Mouse (Mus musculus): ENCODE data around the gene Fancl. TPM values are rescaled to one million over a fixed set of nuclear protein-coding genes. Genes with fewer than 3 reads are reported as not detected.

The Fancl gene
- polyA plus RNA-seq, 1 experiment from 2014 or later, result 29.0 TPM

GRCm38 (mm10) chr11:26395561-26395960 is 9.6 kb downstream of the Fancl start:
- Histone ChIP-seq H3K9me3 (ENCODE audit: control insufficient read depth, low read length) (no peaks in the 10 kb centered on the region), H3K9ac (ENCODE audit: low read length) (no peak overlapping the region), H3K4me2 (ENCODE audit: low read length) (no peak overlapping the region), H3K4me1 (replicated peaks; ENCODE audit: control insufficient read depth, insufficient read depth, low read length) (no peaks in the 10 kb centered on the region), H3K27me3 (replicated peaks; ENCODE audit: control insufficient read depth, insufficient read depth, low read length) (no peaks in the 10 kb centered on the region), H3K4me3 (ENCODE audit: low read depth, low read length) (no peak overlapping the region), H3K36me3 (ENCODE audit: control insufficient read depth, insufficient read depth, low read length) (0 out of 2 replicates have a peak, but pooled peaks cover 3% of the 10 kb centered on the region), H3K27ac (ENCODE audit: low read depth) (no peak overlapping the region)
- no peak for DNase-seq (ENCODE audit: low spot score)
- WGBS, result 57% methylated on average over 3 of the region's 3 CpGs
- ATAC-seq (replicated peaks; ENCODE audit: low FRiP score, low TSS enrichment, low read depth), result no peak

- Histone ChIP-seq H3K27ac (ENCODE audit: low read depth) (no peak overlapping the region), H3K36me3 (ENCODE audit: control insufficient read depth, insufficient read depth, low read length) (no peaks in the 10 kb centered on the region), H3K4me1 (replicated peaks; ENCODE audit: control insufficient read depth, insufficient read depth, low read length) (no peaks in the 10 kb centered on the region), H3K4me3 (ENCODE audit: low read depth, low read length) (no peak overlapping the region), H3K9me3 (ENCODE audit: control insufficient read depth, low read length) (no peaks in the 10 kb centered on the region), H3K4me2 (ENCODE audit: low read length) (no peak overlapping the region), H3K27me3 (replicated peaks; ENCODE audit: control insufficient read depth, insufficient read depth, low read length) (no peaks in the 10 kb centered on the region), H3K9ac (ENCODE audit: low read length) (no peak overlapping the region)
- ATAC-seq (replicated peaks; ENCODE audit: low FRiP score, low TSS enrichment, low read depth), result no peak
- no peak for DNase-seq (ENCODE audit: low spot score)
- 94% methylated on average over 3 of the region's 3 CpGs for WGBS
These were observed 27.0 kb downstream of the Fancl start for GRCm38 (mm10) chr11:26412972-26413371.

GRCm38 (mm10) chr11:26421472-26421871 is 35.5 kb downstream of the Fancl start:
- Histone ChIP-seq H3K4me1 (replicated peaks; ENCODE audit: control insufficient read depth, insufficient read depth, low read length) (no peaks in the 10 kb centered on the region; the same call in 1 of the 2 replicates), H3K4me2 (ENCODE audit: low read length) (no peak overlapping the region), H3K9ac (ENCODE audit: low read length) (no peak overlapping the region), H3K9me3 (ENCODE audit: control insufficient read depth, low read length) (no peaks in the 10 kb centered on the region), H3K36me3 (ENCODE audit: control insufficient read depth, insufficient read depth, low read length) (0 out of 2 replicates have a peak, but pooled peaks cover 6% of the 10 kb centered on the region), H3K4me3 (ENCODE audit: low read depth, low read length) (no peak overlapping the region), H3K27ac (ENCODE audit: low read depth) (no peak overlapping the region), H3K27me3 (replicated peaks; ENCODE audit: control insufficient read depth, insufficient read depth, low read length) (no peaks in the 10 kb centered on the region)
- DNase-seq (ENCODE audit: low spot score) (no peak), ATAC-seq (replicated peaks; ENCODE audit: low FRiP score, low TSS enrichment, low read depth) (no peak)
- WGBS, result 41% methylated on average over 2 of the region's 2 CpGs

DNA sequence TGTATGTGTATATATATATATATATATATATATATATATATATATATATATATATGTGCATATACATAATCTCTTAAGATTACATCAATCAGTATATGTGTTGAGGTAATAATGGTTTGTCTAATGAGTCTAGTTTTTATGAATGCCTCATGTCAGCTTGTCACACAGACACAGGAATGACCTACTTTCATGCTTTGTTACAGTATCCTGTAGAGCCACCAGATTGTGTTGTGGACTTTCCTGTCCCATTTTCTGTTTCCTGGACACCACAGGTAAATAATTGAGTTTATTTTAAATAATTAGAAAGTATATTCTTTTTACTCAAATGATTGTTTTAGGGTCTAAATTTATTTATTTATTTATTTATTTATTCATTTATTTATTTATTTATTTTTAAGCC is 48.3 kb downstream of the Fancl start:
- ATAC-seq (replicated peaks; ENCODE audit: low FRiP score, low TSS enrichment, low read depth) (no peak), DNase-seq (ENCODE audit: low spot score) (no peak)
- Histone ChIP-seq H3K27ac (ENCODE audit: low read depth) (no peak overlapping the region), H3K27me3 (replicated peaks; ENCODE audit: control insufficient read depth, insufficient read depth, low read length) (no peaks in the 10 kb centered on the region), H3K4me3 (ENCODE audit: low read depth, low read length) (no peak overlapping the region), H3K4me2 (ENCODE audit: low read length) (no peak overlapping the region), H3K36me3 (ENCODE audit: control insufficient read depth, insufficient read depth, low read length) (no peaks in the 10 kb centered on the region), H3K9me3 (ENCODE audit: control insufficient read depth, low read length) (no peaks in the 10 kb centered on the region), H3K4me1 (replicated peaks; ENCODE audit: control insufficient read depth, insufficient read depth, low read length) (no peaks in the 10 kb centered on the region), H3K9ac (ENCODE audit: low read length) (no peak overlapping the region)

DNA sequence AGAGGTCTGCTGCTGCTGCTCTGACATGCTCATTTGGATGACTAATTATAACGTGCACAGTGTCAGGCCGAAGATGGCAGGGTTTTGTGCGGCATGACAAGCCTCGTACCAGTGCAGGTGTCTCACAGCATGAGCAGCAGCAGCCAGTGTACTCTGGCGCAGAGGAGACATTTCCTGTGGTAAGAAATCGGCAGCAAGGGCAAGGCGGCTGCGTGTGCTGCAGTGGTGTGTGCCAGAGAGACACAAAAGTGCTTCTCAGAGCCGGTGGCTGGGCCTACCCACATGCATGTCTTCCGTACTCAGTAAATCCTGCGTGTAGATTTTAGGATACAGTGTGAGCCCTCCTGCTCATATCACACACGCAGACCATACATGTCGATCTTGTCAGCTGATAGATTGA is 51.9 kb downstream of the Fancl start:
- Histone ChIP-seq H3K9ac (ENCODE audit: low read length) (no peak overlapping the region), H3K9me3 (ENCODE audit: control insufficient read depth, low read length) (no peaks in the 10 kb centered on the region), H3K4me2 (ENCODE audit: low read length) (no peak overlapping the region), H3K4me1 (replicated peaks; ENCODE audit: control insufficient read depth, insufficient read depth, low read length) (no peaks in the 10 kb centered on the region), H3K36me3 (ENCODE audit: control insufficient read depth, insufficient read depth, low read length) (no peaks in the 10 kb centered on the region), H3K27me3 (replicated peaks; ENCODE audit: control insufficient read depth, insufficient read depth, low read length) (no peaks in the 10 kb centered on the region), H3K4me3 (ENCODE audit: low read depth, low read length) (no peak overlapping the region), H3K27ac (ENCODE audit: low read depth) (no peak overlapping the region)
- ATAC-seq (replicated peaks; ENCODE audit: low FRiP score, low TSS enrichment, low read depth) (no peak), DNase-seq (ENCODE audit: low spot score) (no peak)
- 84% methylated on average over 13 of the region's 13 CpGs for WGBS

DNA sequence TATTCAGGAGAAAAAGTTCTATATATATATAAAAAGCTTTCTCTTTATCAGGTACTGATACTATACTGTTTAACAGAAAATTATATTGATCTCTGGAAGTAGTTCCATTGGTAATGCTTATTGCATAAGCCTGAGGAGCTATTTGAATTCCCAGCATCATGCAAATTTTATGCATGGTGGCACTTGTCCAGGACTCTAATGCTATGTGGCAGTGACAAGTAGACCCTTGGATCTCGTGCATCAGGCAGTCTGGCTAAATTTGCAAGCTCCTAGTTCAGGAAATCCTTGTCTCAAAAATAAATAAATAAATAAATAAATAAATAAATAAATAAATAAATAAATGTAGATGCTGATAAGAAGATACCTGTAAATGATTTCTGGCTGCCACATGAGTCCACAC is 55.2 kb downstream of the Fancl start:
- no peak for ATAC-seq (replicated peaks; ENCODE audit: low FRiP score, low TSS enrichment, low read depth)
- Histone ChIP-seq H3K4me3 (ENCODE audit: low read depth, low read length) (no peak overlapping the region), H3K36me3 (ENCODE audit: control insufficient read depth, insufficient read depth, low read length) (peaks cover 3% of the 10 kb centered on the region; the same call in 1 of the 2 replicates), H3K27me3 (replicated peaks; ENCODE audit: control insufficient read depth, insufficient read depth, low read length) (no peaks in the 10 kb centered on the region), H3K4me1 (replicated peaks; ENCODE audit: control insufficient read depth, insufficient read depth, low read length) (no peaks in the 10 kb centered on the region), H3K9me3 (ENCODE audit: control insufficient read depth, low read length) (no peaks in the 10 kb centered on the region), H3K9ac (ENCODE audit: low read length) (no peak overlapping the region), H3K27ac (ENCODE audit: low read depth) (no peak overlapping the region), H3K4me2 (ENCODE audit: low read length) (no peak overlapping the region)
- 82% methylated on average over 1 of the region's 1 CpGs for WGBS
- no peak for DNase-seq (ENCODE audit: low spot score)

GRCm38 (mm10) chr11:26444374-26444773 is 58.4 kb downstream of the Fancl start:
- H3K4me3 ChIP-seq (ENCODE audit: low read depth, low read length), result no peak overlapping the region
- no peaks in the 10 kb centered on the region for H3K4me1 ChIP-seq (replicated peaks; ENCODE audit: control insufficient read depth, insufficient read depth, low read length)
- H3K9me3 ChIP-seq (ENCODE audit: control insufficient read depth, low read length), result 0 out of 2 replicates have a peak, but pooled peaks cover 3% of the 10 kb centered on the region
- H3K27me3 ChIP-seq (replicated peaks; ENCODE audit: control insufficient read depth, insufficient read depth, low read length), result no peaks in the 10 kb centered on the region
- H3K27ac ChIP-seq (ENCODE audit: low read depth), result no peak overlapping the region
- DNase-seq (ENCODE audit: low spot score) (no peak), ATAC-seq (replicated peaks; ENCODE audit: low FRiP score, low TSS enrichment, low read depth) (no peak)
- no peak overlapping the region for H3K9ac ChIP-seq (ENCODE audit: low read length)
- no peak overlapping the region for H3K4me2 ChIP-seq (ENCODE audit: low read length)
- H3K36me3 ChIP-seq (ENCODE audit: control insufficient read depth, insufficient read depth, low read length), result peaks cover 3% of the 10 kb centered on the region; the same call in 1 of the 2 replicates

DNA sequence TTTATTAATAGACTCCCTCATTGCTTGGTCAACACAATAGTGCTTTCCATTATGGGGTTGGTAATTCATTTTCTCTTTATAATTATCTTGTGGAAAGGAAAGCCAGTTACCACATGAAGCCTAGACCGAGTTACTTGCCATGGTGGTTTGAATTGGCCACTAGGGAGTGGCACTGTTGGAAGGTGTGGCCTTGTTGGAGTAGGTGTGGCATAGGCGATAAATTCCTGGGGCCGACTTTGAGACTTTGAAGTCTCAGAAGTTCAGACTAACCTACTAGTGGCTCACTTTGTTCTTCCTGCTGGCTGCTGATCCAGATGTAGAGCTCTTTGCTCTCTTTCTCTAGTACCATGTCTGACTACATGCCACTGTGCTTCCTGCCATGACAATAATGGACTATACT is 63.9 kb downstream of the Fancl start:
- H3K4me3 ChIP-seq (ENCODE audit: low read depth, low read length), result no peak overlapping the region
- H3K9me3 ChIP-seq (ENCODE audit: control insufficient read depth, low read length), result 0 out of 2 replicates have a peak, but pooled peaks cover 3% of the 10 kb centered on the region
- DNase-seq (ENCODE audit: low spot score), result no peak
- H3K4me1 ChIP-seq (replicated peaks; ENCODE audit: control insufficient read depth, insufficient read depth, low read length), result no peaks in the 10 kb centered on the region
- no peaks in the 10 kb centered on the region for H3K27me3 ChIP-seq (replicated peaks; ENCODE audit: control insufficient read depth, insufficient read depth, low read length)
- no peak for ATAC-seq (replicated peaks; ENCODE audit: low FRiP score, low TSS enrichment, low read depth)
- no peaks in the 10 kb centered on the region; the same call in 1 of the 2 replicates for H3K36me3 ChIP-seq (ENCODE audit: control insufficient read depth, insufficient read depth, low read length)
- no peak overlapping the region for H3K27ac ChIP-seq (ENCODE audit: low read depth)
- 81% methylated on average over 3 of the region's 3 CpGs for whole genome bisulfite sequencing
- H3K4me2 ChIP-seq (ENCODE audit: low read length), result no peak overlapping the region
- H3K9ac ChIP-seq (ENCODE audit: low read length), result no peak overlapping the region

DNA sequence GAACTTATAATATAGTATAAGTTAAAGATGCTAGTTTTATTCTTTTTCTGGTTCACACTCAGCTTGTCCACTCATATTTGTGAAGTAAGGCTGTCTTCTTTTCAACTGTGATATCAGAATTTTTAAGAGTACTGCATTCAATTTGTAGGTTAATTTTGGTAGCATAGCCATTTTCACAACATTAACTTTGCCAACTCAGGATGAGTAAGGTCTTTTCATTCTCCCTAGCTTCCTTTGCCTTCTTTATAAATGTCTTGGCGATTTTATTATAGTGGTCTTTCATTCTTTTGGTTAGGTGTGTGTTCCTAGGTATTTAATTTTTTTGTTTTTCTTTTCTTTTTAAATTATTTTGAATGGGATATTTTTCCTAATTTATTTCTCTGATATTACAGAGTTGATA is 64.7 kb downstream of the Fancl start:
- ATAC-seq (replicated peaks; ENCODE audit: low FRiP score, low TSS enrichment, low read depth), result no peak
- WGBS, result 95% methylated on average over 1 of the region's 1 CpGs
- H3K4me3 ChIP-seq (ENCODE audit: low read depth, low read length), result no peak overlapping the region

More for the DNA sequence above, 64.7 kb downstream of the Fancl start:
- Histone ChIP-seq H3K36me3 (ENCODE audit: control insufficient read depth, insufficient read depth, low read length) (no peaks in the 10 kb centered on the region; the same call in 1 of the 2 replicates), H3K27ac (ENCODE audit: low read depth) (no peak overlapping the region), H3K9ac (ENCODE audit: low read length) (no peak overlapping the region), H3K4me2 (ENCODE audit: low read length) (no peak overlapping the region), H3K4me1 (replicated peaks; ENCODE audit: control insufficient read depth, insufficient read depth, low read length) (no peaks in the 10 kb centered on the region), H3K9me3 (ENCODE audit: control insufficient read depth, low read length) (0 out of 2 replicates have a peak, but pooled peaks cover 3% of the 10 kb centered on the region), H3K27me3 (replicated peaks; ENCODE audit: control insufficient read depth, insufficient read depth, low read length) (no peaks in the 10 kb centered on the region)
- no peak for DNase-seq (ENCODE audit: low spot score)
